Mouse (Mus musculus) layer of hippocampus, postnatal 10 days (tissue): ENCODE results near the gene Olfml2a. TPM values are rescaled to one million over a fixed set of nuclear protein-coding genes. Genes with fewer than 3 reads are reported as not detected.

Experiments
- DNase-seq, 2 experiments: peaks; one replicate each; pipeline ENCODE4 v3.0.0; 2021; ENCODE audit warnings: low spot score in 2 of 2
- total RNA-seq, 2 experiments: library from RNA; stranded (reverse); gene quantifications; 2 replicates each; pipeline ENCODE4 v1.2.3; 2021

Olfml2a gene
- total RNA-seq, 2 experiments from 2014 or later: 3.2 to 4.7 TPM

DNA sequence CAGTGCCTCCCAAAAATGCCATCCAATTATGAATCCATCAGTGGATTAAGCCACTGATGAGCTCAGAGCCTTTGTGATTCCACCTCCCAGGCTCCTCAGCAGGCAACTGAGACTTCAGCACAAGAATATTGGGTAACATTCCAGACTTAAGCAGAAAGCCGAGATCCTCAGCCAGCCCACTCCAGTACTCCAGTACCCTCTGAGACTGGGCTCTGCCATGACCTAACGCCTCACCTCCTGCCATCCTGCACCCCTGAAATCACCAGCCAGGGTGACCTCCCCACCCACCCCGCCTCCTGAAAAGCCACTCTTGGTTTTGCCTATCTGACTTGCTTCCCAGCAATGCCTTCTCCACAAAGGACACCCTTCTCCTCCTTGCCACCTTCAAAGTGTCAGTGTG lies 5.6 kb downstream of the Olfml2a start:
- no peak for DNase-seq

DNA sequence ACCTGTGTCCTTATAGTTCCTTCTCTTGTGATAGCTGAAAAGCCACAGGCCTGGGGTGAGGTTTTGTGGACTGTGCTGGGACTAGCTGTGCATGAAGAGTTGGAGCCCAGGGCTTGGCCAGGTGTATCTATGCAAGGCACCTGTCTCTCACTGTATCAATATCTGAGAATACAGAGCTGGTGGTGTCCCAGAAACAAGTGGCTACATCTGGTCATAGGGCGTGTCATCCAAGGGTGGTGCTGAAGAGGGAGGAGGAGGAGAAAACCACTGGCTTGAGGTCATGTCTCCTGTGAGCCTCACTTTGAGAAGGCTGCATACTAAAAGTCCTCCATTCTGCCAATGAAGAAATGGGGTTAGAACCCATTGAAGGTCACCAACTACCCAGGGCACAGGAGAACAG lies 6.2 kb downstream of the Olfml2a start:
- DNase-seq: no peak

DNA sequence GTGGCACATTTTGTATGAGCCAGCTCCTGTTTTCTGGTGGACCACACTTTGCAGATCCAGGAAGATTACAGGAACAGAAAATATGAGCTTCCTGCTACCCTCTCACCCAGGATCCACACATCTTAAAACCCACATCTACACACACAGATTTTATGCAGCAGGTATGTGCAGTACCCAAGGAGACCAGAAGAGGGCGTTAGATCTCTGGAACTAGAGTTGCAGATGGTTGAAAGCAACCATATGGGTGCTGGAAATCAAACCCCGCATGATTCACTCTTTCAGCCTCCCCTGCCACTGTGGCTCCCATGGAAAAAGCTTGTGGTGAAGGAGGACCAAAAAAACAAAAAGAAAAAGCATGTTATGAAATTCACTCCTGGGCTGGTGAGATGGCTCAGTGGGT lies 7.3 kb downstream of the Olfml2a start:
- DNase-seq: no peak

DNA sequence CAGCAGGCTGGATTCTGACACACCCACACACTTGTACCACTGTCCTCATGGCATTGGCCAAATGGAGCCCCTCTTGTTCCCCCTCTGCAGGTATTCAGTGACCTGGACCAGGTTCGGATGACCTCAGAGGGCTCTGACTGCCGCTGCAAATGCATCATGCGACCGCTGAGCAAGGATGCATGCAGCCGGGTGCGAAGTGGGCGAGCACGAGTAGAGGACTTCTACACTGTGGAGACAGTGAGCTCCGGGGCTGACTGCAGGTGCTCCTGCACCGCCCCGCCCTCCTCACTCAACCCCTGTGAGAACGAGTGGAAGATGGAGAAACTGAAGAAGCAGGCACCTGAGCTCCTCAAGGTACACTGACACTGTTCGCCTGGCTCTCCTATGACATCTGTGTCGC lies 9.6 kb downstream of the Olfml2a start:
- DNase-seq: no peak

DNA sequence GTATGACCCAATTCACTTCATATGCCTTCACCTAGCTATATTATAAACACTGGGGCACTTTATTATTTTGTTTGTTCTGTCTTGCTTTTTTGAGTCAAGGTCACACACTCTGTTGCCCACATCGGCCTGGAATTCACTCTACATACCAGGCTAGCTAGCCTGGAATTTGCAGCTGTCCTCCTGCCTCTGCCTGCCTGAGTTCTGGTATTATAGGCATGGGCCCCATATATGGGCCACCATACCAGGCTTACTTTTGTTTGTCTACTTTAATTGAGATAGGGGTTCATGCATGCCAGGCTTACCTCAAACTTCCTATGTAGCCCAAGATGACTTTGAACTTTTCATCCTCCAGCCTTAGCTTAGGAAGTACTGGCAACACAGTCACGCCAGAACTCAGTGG lies 10.1 kb downstream of the Olfml2a start:
- DNase-seq: no peak

DNA sequence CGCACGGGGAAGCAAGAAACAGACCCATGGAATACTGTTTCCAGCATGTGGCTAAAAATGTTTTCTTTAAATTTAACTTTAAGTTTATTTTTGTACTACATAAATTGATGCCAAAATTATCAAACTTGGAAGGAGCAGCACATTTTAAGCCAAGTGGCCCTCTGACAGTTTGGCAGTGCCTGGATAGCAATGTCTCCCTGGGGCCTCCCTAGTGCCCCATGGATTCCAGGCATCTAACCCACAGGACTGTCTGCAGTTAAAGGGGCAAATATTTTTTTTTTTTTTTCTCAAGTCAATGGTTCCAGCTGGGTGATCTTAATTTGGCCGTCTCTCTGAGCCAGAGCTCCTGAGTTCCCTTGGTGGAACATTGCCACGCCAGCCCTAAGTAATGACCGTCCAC lies 11.4 kb downstream of the Olfml2a start:
- DNase-seq: no peak

DNA sequence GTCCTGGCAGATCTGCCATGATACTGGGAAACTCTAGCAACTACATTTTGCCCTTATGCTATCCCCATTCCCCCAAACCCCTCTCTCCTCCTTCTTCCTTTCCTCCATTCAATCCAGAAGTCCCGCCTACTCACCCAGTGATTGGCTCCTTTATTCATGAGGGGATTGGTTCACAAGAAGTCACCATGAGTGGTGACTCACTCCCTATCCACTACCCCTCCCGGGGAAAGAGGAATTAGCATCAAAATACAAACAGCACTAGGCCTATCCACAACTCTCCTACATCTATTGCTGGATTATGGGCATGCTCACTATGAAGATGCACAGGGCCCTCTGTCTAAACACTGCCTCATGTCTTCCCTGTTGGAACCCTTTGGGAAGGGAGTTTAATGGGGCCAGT lies 12.2 kb downstream of the Olfml2a start:
- DNase-seq: no peak

DNA sequence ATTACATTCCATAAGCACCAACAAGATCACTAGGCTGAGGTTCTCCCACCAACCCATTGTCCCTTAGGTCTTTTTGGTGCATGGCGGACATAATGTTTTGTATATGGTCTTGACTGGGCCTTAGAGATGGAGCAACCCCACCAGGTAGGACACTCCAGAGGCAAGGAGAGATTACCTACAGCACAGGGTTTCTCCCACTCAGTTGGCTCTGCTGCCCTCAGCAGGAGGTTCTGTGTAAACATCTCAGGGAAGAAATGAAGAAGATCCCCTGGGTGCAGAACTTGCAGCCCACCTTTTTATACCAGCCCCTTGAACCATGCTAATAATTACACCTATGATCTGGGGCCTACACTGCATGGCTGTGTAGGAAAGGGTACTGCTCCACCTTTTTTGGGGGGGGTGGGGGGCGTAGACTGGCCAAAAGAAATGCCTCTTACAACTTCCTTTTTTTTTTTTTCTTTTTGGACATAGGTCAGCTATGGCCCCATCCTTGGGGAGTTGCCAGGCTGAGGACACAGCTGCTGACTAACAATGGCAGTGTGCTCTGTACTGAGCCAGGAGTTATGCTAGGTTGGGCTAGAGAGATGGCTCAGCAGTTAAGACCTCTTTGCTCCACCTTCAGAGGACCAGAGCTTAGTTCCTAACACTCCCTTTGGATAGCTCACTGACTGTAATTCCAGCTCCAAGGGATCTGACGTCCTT lies 12.8 kb downstream of the Olfml2a start:
- no peak for DNase-seq

DNA sequence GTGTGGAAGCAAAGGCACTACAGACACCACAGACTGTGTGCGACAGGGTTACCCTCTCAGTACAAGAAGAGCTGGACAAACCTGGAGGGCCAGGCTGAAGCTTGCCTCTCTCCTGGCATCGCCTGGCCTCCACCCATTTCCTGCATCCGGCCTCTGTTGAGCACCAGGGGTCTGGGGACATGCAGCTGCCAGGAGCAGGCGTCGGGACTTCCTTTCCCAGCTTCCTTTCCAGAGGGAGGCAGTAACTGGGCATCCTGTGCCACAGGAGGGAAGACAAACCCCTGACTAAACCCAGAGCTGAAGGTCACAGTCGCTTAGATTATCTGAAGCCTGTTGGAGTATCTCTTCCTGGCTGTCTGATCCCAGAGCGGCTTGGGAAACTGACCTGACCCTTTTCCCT lies 15.8 kb downstream of the Olfml2a start:
- DNase-seq: no peak

DNA sequence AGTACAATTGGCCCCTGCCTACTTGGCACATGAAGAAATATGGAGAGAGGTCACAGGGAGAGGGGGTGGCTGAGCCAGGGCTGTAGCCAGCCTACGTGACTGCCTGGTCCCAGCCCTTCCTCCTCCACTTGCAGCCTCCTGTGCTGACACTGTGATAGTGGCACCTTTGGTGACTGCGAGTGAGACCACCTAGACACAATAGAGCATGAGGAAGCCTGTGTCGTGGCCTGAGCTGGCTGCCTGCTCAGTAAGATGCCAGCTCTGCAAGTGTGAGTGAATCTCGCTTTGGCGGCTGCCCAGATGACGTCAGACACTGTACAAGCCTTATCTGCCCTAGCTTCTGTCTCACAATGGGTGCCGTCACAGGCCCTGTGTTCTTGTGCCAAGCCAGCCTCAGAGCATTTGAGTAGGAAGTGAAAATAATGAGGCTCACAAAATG lies 18.5 kb downstream of the Olfml2a start:
- DNase-seq: peak; percentile 78

DNA sequence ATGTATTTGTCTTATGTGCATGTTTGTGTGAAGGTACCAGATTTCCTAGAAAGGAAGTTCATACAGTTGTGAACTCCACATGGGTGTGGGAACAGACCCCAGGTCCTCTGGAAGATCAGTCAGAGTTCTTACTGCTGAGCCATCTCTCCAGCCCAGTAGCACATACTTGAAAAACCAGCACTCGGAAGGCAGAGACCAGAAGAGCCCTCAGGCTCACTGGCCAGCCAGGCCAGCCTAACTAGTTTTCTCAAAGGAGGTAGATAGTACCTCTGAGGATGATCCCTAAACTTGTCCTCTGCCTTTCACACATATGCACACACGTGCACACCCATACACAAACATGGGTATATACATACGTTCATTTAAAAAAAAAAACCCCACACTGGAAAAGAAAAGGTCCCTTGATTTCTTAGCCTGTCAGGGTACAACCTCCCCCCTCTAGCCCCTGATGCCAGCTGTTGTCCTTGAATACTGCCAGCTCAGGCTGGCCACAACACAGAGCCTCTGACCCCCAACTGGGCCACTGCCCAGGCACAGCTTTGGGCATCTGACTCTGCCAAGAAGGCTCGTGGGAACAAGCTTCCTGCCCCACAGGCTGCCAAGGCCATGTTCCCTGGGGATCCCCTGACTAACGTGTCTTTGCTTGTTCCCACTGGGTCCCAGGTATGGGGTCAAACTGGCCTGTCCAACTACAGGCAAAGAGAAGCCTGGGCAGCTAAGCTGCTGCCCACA lies 21.5 kb downstream of the Olfml2a start:
- peak; percentile 71 to 76 for DNase-seq

DNA sequence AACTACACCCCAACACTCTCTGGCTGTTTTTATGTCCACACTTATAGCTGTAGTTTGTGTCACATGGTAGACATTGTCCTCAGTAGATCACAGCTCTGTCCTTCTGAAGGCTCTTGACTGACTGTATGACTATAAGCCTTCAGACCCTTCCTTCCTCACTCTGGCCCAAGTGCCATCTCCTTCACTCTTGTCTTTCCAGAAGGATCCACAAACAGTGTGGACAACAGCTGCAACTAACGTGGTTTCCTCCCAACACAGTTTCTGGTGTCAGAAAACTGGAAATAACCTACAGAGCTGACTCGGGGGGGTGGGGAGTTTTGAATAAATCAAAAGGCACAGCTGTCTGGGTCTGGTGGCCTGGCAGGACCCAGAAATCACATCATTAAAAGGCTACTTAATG lies 24.3 kb downstream of the Olfml2a start:
- DNase-seq: no peak

DNA sequence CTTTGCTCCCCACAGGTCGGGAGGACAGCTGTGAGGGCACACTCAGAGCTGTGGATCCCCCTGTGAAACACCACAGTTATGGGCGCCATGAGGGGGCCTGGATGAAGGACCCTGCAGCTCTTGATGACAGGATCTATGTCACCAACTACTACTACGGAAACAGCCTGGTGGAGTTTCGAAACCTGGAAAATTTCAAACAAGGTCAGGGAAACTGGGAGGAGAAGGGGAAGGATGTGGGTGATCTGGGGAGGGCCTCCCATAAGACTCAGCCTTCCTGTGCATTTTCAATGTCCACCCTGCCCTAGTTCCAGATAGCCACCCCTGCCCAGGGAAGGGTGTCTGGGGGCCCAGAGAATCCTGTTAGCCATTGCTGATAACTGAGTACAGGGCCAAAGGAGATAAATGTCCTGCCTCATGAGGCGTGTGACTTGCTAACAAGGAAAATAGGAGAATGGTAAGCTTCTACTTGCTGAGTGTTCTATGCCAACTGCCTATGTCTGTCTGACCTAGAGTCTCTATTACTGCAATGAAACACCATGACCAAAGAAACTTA lies 26.0 kb downstream of the Olfml2a start:
- DNase-seq: no peak

DNA sequence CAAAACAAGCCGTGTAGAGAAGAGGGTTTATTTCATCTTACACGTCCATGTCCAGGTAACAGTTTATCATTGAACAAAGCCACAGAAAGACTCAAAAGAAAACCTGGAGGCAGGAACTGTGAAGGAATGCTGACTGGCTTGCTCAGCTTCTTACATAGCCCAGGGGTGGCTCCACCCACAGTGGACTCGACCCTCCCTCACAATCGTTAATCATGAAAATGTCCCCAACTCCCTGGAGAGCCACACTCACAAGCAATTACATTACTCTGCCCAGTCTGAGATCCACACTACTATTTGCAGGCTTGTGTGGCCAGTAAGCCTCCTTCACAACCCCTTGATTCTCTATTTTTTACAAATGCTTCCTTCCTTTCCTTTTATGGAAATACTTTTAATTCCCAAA lies 32.4 kb downstream of the Olfml2a start:
- DNase-seq: no peak

DNA sequence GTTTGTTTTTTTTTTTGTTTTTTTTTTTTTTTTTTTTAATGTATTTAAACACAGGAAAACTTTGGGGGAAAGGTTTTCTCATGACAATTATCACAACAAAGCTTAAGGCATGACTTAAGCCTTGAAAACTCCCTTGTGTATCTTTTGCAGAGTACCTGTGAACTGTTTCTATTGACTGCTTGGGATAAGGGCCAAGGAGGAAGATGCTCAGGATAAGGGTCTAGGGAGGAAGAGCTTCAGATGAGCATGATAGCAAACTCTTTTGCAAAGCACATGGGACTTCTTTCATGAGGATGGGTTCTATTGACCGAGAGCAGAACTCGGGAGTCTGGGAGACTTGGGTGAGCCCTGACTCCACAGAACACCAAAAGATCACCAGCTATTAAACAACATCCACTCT lies 37.9 kb downstream of the Olfml2a start:
- DNase-seq: no peak

DNA sequence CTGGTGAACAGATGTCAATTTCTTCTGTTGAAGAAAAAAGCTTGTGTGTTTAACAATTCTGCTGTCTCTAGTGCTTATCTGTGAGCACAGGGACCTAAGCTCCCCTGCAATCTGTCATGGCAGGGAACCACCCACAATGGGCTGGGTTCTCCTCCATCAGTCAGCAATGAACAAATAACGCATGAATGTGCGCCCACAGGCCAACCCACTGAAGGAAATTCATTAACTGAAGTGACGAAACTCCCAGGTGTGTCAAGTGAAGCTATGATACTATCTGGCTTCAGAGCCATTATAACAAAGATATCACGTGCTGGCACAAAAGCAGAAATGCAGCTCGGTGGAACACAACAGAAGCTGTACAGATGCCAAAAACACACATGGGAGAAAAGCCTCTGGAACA lies 38.3 kb downstream of the Olfml2a start:
- no peak for DNase-seq

DNA sequence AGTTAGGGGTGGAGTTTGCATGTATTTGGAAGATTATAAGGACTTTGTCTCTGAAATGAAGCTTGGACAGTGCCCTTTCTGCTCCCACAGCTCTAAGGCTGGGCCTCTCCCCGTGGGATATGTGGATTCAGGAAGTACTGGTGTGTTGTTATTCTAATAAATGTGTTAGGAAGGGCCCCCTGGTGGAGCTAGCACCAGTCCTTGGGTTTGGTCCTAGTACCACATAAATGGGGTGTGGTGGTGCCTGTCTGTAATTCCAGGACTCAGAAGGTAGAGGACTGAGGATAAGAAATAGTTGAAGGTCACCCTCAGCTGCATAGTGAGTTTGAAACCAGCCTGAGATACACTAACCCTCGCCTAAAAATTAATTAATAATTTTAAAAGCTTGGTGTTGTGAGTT lies 41.4 kb downstream of the Olfml2a start:
- no peak for DNase-seq

DNA sequence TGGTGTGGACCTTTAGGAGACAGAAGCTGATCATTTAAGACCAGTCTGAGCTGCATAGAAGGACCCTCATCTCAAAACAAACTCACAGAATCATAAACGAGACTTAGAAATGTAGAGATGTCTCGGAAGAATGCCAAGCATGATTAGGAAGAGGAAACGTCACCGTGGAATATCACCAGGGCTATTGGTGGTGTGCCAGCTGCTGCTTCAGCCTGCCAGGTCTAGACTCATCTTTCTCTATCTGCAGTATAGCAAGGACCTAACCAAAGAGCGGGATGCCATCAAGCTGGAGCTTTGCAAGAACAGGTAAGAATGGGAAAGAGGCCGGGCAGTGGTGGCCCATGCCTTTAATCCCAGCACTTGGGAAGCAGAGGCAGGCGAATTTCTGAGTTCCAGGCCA lies 41.9 kb downstream of the Olfml2a start:
- no peak for DNase-seq

DNA sequence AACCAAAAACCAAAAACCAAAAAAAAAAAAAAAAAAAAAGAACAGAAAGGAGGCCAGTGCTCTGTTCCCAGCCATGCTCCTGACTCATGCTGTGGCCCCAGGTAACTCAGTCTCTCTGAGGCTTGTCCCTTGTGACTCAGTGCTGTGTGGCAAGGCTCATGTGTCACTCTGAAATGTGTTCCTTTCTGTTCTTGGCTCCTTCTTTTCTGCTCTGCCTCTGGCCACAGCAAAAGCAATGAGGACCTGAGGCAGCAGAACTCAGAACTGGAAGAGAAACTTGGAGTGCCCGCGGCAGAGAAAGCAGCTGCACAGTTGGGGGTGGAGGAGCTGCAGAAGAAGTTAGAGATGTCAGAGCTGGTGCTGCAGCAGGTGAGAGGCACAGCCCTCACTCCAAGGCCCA lies 42.4 kb downstream of the Olfml2a start:
- no peak for DNase-seq

DNA sequence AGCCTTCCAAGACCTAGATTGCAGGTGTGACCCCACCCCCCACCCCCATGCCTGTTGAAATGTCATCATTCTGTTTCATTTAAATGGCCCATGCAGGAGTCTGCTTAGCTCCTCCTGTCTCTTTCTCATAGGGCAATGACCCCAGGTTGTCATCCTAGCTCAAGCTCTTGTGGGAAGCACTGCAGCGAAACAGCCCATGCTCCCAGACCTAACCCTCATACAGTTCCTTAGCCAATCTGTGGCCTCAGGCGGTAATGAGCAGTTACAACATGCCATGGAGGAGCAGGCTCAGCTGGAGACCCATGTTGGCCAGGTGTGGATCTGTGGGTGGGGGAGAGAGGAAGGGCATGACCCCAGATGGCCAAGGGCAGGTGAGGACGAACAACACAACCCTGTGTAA lies 43.4 kb downstream of the Olfml2a start:
- DNase-seq: no peak

DNA sequence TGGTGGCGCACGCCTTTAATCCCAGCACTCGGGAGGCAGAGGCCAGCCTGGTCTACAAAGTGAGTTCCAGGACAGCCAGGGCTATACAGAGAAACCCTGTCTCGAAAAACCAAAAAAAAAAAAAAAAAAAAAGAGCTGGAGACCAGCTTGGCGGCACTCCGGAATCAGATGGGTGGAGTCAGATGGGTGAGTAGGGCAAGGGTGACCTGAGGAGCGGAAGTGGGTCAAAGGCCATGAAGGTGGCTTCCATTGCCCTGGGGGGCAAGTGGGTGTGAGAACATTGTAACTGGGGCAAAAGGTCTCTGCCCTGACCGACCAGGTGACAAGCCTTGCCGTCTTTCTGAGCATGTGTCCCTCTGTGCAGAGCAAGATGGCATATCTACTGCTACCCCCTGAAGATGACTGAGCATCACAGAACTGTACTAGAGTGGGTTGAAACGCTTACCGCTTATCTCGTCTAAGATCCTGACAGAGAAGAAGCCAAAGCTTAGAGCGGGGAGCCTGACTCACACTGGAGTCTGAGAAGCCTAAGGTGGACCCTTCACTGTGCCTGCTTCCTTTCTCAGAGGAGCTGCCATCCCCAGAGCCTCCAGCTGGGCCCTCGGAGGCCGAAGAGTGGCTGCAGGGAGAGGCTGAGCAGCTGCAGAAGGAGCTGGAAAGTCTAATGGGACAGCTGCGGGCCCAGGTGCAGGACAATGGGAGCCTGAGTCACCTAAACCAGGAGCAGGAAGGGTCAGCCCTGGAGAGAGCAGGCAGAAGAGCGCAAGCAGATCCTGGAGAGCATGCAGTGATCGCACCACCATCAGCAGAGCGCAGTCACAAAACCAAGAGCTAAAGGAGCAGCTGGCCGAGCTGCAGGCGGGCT lies 44.4 kb downstream of the Olfml2a start:
- no peak for DNase-seq

DNA sequence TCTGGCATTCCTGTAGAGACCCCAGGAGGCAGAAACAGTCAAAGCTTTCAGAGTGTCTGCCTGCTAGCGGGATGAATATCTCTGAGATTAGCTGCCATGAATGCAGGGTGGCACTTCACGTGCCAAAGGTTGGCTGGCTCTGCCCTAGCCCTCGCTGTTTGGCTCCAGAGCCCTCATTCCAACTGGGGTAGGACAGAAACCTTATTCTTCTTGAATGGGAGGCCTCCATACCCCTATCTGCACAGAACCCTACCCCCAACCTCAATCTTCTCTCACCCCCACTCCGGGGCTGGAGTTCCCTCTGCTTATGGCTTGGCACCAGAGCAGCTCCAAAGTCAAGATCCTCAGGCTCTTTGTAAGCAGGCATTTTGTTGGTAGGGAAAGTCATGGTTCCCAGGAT lies 46.1 kb downstream of the Olfml2a start:
- no peak for DNase-seq
